Mouse (Mus musculus) B cell, adult 67 days (primary cell): Measurements from ENCODE around the gene Slc4a4. TPM values are rescaled to one million over a fixed set of nuclear protein-coding genes. Genes with fewer than 3 reads are reported as not detected.

Experiments used
- total RNA-seq, 2 experiments: library from RNA; stranded (reverse); gene quantifications; 4 replicates each; pipeline ENCODE4 v1.2.4; 2023

Slc4a4 gene
- not detected for total RNA-seq

DNA sequence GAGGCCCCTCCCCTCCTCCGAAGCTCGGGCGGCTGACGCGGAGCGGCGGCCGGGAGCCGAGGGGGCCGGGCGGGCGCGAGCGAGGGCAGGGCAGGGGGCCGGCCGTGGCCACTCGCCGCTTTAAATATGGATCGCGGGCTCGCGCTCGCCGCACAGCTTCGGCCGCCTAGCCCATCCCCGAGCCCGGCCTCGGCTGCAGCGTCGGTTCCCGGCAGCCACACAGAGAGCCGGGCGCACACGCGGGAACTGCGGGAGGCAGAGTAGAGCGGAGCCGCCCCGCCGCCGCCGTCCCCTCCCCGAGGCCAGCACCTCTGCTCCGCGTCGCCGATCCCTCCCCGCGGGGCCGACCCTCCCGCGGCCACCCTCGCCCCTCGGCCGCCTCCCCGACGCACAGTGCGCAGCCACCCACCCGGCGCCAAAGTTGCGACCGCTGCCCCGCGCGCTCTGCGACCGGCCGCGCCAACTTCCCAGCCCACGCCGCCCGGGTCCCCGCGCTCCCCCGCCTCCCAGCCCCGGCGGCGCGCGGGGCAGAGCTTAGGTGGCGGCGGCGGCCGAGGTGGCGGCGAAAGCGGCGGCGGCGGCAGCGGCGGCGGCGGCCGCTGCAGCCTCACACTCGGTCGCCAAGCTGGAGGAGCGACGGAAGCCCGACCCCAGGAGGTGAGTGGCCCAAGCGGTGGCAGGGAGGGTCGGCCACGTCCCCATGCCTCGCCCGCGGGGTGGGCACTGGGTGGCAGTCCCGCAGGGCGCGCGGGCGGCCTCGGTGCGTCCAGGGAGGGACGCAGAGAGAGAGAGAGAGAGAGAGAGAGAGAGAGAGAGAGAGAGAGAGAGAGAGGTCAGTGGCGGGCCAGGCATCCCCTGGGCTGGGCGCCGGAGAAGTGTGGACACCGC lies at the start of gene Slc4a4:
TSS of gene Slc4a4 (plus strand) at position 151 of the 888 bp plus-strand sequence.

Other genes with a start within 250 kb of the Slc4a4 start
- gene Grsf1, start 210.6 kb upstream of the Slc4a4 start, total RNA-seq, result 10 to 100 TPM; 54.7 to 56.4 TPM
- 10 to 100 TPM; 19.7 to 23.5 TPM for gene Mob1b, start 166.0 kb upstream of the Slc4a4 start, total RNA-seq
- 10 to 100 TPM; 23.8 to 31.4 TPM for gene Dck, start 121.8 kb upstream of the Slc4a4 start, total RNA-seq